Mouse (Mus musculus) MEL (cell line): ENCODE results near the gene Lsm11. TPM values are rescaled to one million over a fixed set of nuclear protein-coding genes. Genes with fewer than 3 reads are reported as not detected.
A peak's percentile ranks its signal among the peaks of the same experiment; 100 is the strongest.

Source experiments
- DNase-seq: peaks from one replicate; pipeline ENCODE4 v3.0.0; 2011; ENCODE audit warnings: low read depth, low spot score
- H3K27ac ChIP-seq: 2 replicates; pipeline ENCODE4 v1.5.1; 2012; ENCODE audit warnings: low read depth, mild to moderate bottlenecking, control low read depth, low read length, moderate library complexity; ENCODE audit not compliant: control insufficient read depth
- H3K27me3 ChIP-seq, 2 experiments: fragments of 150-350 bp in 1 of 2; sonication (generic) in 1 of 2; 2 replicates each; pipeline ENCODE4 v1.6.1; 2012; ENCODE audit warnings: low read length in 2 of 2, mild to moderate bottlenecking in 2 of 2, improper control_type of control experiment in 1 of 2, moderate library complexity in 1 of 2; ENCODE audit not compliant: insufficient read depth in 2 of 2, control insufficient read depth in 1 of 2
- H3K36me3 ChIP-seq, 2 experiments: 2 replicates each; pipeline ENCODE4 v1.6.1; 2012 to 2014; ENCODE audit warnings: low read length in 2 of 2, improper control_type of control experiment in 1 of 2, inconsistent platforms in 1 of 2, mild to moderate bottlenecking in 1 of 2; ENCODE audit not compliant: insufficient read depth in 2 of 2, control insufficient read depth in 1 of 2
- H3K4me1 ChIP-seq, 2 experiments: fragments of 150-350 bp in 1 of 2; sonication (generic) in 1 of 2; 2 replicates each; pipeline ENCODE4 v1.6.1; 2012; ENCODE audit warnings: low read length in 2 of 2, improper control_type of control experiment in 1 of 2, mild to moderate bottlenecking in 1 of 2; ENCODE audit not compliant: insufficient read depth in 2 of 2, control insufficient read depth in 1 of 2
- H3K4me3 ChIP-seq, 2 experiments: fragments of 150-350 bp in 1 of 2; sonication (generic) in 1 of 2; 2 replicates each; pipeline ENCODE4 v1.5.1; 2012; ENCODE audit warnings: low read depth in 2 of 2, low read length in 2 of 2, mild to moderate bottlenecking in 2 of 2, moderate library complexity in 2 of 2, control low read depth in 1 of 2, improper control_type of control experiment in 1 of 2; ENCODE audit not compliant: control insufficient read depth in 1 of 2, insufficient read depth in 1 of 2
- H3K79me2 ChIP-seq: 2 replicates; pipeline ENCODE4 v1.6.1; 2012; ENCODE audit warnings: mild to moderate bottlenecking, low read length, moderate library complexity; ENCODE audit not compliant: control insufficient read depth, poor library complexity, insufficient read depth
- H3K9ac ChIP-seq: 2 replicates; pipeline ENCODE4 v1.6.1; 2012; ENCODE audit warnings: low read depth, mild to moderate bottlenecking, control low read depth, low read length, moderate library complexity; ENCODE audit not compliant: control insufficient read depth, poor library complexity, severe bottlenecking
- H3K9me3 ChIP-seq: fragments of 150-350 bp; sonication (generic); replicated peaks from 2 replicates; pipeline ENCODE4 v1.6.1; 2012; ENCODE audit warnings: mild to moderate bottlenecking, low read length, improper control_type of control experiment, moderate library complexity; ENCODE audit not compliant: insufficient read depth
- CTCF ChIP-seq, 3 experiments: IDR thresholded peaks in 2 of 3; conservative IDR thresholded peaks in 1 of 3; 2 replicates each; pipeline ENCODE4 v1.5.1; 2011 to 2012; ENCODE audit warnings: low read length in 3 of 3, low read depth in 2 of 3, mild to moderate bottlenecking in 2 of 3, improper control_type of control experiment in 1 of 3, inconsistent platforms in 1 of 3, mixed read lengths in 1 of 3, moderate library complexity in 1 of 3; ENCODE audit not compliant: control insufficient read depth in 1 of 3, insufficient read depth in 1 of 3, poor library complexity in 1 of 3, severe bottlenecking in 1 of 3
- ETS1 ChIP-seq: IDR thresholded peaks from 2 replicates; pipeline ENCODE4 v1.6.1; 2012; ENCODE audit warnings: low read depth, mild to moderate bottlenecking, inconsistent platforms, low read length, improper control_type of control experiment, moderate library complexity
- GABPA ChIP-seq: IDR thresholded peaks from 2 replicates; pipeline ENCODE4 v1.6.1; 2012; ENCODE audit warnings: low read depth, mild to moderate bottlenecking, inconsistent platforms, low read length, improper control_type of control experiment, moderate library complexity
- GATA1 ChIP-seq: IDR thresholded peaks from 2 replicates; pipeline ENCODE4 v1.6.1; 2011; ENCODE audit warnings: low read depth, low read length, improper control_type of control experiment
- HCFC1 ChIP-seq: IDR thresholded peaks from 2 replicates; pipeline ENCODE4 v1.6.1; 2012; ENCODE audit warnings: low read depth, mild to moderate bottlenecking, inconsistent platforms, low read length, improper control_type of control experiment, moderate library complexity
- JUND ChIP-seq: IDR thresholded peaks from 2 replicates; pipeline ENCODE4 v1.6.1; 2011; ENCODE audit warnings: low read depth, mild to moderate bottlenecking, improper control_type of control experiment, low read length
- MAFK ChIP-seq: IDR thresholded peaks from 2 replicates; pipeline ENCODE4 v1.6.1; 2011; ENCODE audit warnings: low read depth, mild to moderate bottlenecking, low read length, improper control_type of control experiment, borderline replicate concordance
- NELFE ChIP-seq: IDR thresholded peaks from 2 replicates; pipeline ENCODE4 v1.6.1; 2011; ENCODE audit warnings: low read depth, low read length, improper control_type of control experiment
- NRF1 ChIP-seq: IDR thresholded peaks from 2 replicates; pipeline ENCODE4 v1.6.1; 2014; ENCODE audit warnings: low read depth, mild to moderate bottlenecking, inconsistent platforms, low read length, improper control_type of control experiment, moderate library complexity; ENCODE audit not compliant: poor library complexity, insufficient read depth, severe bottlenecking
- POLR2A ChIP-seq, 2 experiments: IDR thresholded peaks; 2 replicates each; pipeline ENCODE4 v1.6.1; 2011 to 2012; ENCODE audit warnings: low read length in 2 of 2, mild to moderate bottlenecking in 2 of 2, control low read depth in 1 of 2, improper control_type of control experiment in 1 of 2, low read depth in 1 of 2, moderate library complexity in 1 of 2; ENCODE audit not compliant: control insufficient read depth in 1 of 2, insufficient read depth in 1 of 2, poor library complexity in 1 of 2
- POLR2AphosphoS2 ChIP-seq: IDR thresholded peaks from 2 replicates; pipeline ENCODE4 v1.6.1; 2011; ENCODE audit warnings: low read length, improper control_type of control experiment
- POLR2AphosphoS5 ChIP-seq: IDR thresholded peaks from 2 replicates; pipeline ENCODE4 v1.6.1; 2012; ENCODE audit warnings: low read depth, borderline replicate concordance, mild to moderate bottlenecking, inconsistent platforms, low read length, moderate library complexity, mixed read lengths
- RCOR1 ChIP-seq: IDR thresholded peaks from 2 replicates; pipeline ENCODE4 v1.6.1; 2012; ENCODE audit warnings: low read depth, mild to moderate bottlenecking, inconsistent platforms, low read length, improper control_type of control experiment
- SIN3A ChIP-seq: IDR thresholded peaks from 2 replicates; pipeline ENCODE4 v1.6.1; 2012; ENCODE audit warnings: low read length, improper control_type of control experiment, inconsistent platforms
- SMC3 ChIP-seq: IDR thresholded peaks from 2 replicates; pipeline ENCODE4 v1.6.1; 2011; ENCODE audit warnings: low read depth, low read length, improper control_type of control experiment
- TAL1 ChIP-seq: IDR thresholded peaks from 2 replicates; pipeline ENCODE4 v1.6.1; 2012; ENCODE audit warnings: mild to moderate bottlenecking, inconsistent platforms, low read length, moderate library complexity, mixed read lengths
- TBP ChIP-seq: IDR thresholded peaks from 2 replicates; pipeline ENCODE4 v1.8.0; 2011; ENCODE audit warnings: low read depth, low read length, improper control_type of control experiment
- UBTF ChIP-seq: IDR thresholded peaks from 2 replicates; pipeline ENCODE4 v1.6.1; 2012; ENCODE audit warnings: low read depth, mild to moderate bottlenecking, inconsistent platforms, low read length, improper control_type of control experiment, moderate library complexity, borderline replicate concordance; ENCODE audit not compliant: insufficient read depth
- ZC3H11A ChIP-seq: IDR thresholded peaks from 2 replicates; pipeline ENCODE4 v1.6.1; 2012; ENCODE audit warnings: low read depth, mild to moderate bottlenecking, inconsistent platforms, low read length, improper control_type of control experiment
- ZMIZ1 ChIP-seq: IDR thresholded peaks from 2 replicates; pipeline ENCODE4 v1.6.1; 2012; ENCODE audit warnings: low read depth, mild to moderate bottlenecking, inconsistent platforms, low read length, improper control_type of control experiment, moderate library complexity
- polyA plus RNA-seq, 2 experiments: library from polyadenylated mRNA; stranded (reverse) in 1 of 2; unstranded in 1 of 2; fragments of >175 nt in 1 of 2; fragments of >200 nt in 1 of 2; gene quantifications; 2 replicates each; pipeline versions ENCODE4 v1.2.1 to v1.2.4; 2012; ENCODE audit warnings: low replicate concordance in 2 of 2, low read depth in 1 of 2; ENCODE audit not compliant: insufficient read length in 2 of 2, insufficient read depth in 1 of 2, missing spikeins in 1 of 2
- total RNA-seq: library from RNA; depleted of rRNA; stranded (reverse); fragments of 300-350 nt; gene quantifications from 2 replicates; pipeline ENCODE4 v1.2.3, GENCODE M21; 2012

Lsm11 gene
- total and polyA plus RNA-seq, 3 experiments, result 20.2 to 22.8 TPM; not detected in 1

GRCm38 (mm10) chr11:45889981-45890380 lies 54.8 kb downstream of the Lsm11 start:
- H3K9ac ChIP-seq, result no peak overlapping the region
- H3K27ac ChIP-seq, result no peak overlapping the region
- TF ChIP-seq POLR2A (IDR thresholded peaks at IDR 0.05; ENCODE audit: control insufficient read depth in 1 of 2, insufficient read depth in 1 of 2, low read depth in 1 of 2, low read length in 2 of 2, poor library complexity in 1 of 2) (no peak), NRF1 (peak; percentile 36; the same call in 1 of the 2 replicates), GATA1 (peak; percentile 19; the same call in 1 of the 2 replicates)

DNA sequence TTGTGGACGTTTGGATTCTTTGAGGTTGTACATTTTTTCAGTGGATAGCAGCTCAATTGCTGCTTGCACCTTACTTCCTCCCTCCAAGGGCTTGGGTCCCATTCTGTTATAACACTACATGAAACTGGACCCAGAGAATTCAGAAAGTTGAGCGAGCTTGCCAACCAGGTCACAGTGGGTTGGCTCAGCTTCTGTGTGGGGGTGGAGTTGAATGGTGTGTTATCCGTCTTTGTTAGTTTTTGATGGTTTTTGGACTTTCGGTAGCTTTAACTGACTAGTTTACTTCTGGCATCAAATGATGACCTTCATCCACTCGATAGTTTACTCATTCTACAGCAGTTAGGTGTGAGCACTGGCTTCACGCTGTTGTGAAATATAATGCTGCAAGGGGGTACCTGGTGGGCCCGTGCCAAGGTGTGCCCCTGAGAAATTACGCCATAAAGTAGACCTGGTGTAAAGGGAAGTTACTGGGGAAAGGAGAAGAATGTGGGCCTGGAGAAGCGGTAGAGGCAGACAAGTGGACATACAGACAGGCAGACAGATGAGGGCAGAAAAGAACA lies 56.2 kb downstream of the Lsm11 start:
- no peak for TF ChIP-seq HCFC1
- no peak for TF ChIP-seq POLR2AphosphoS5
- no peak for TF ChIP-seq GABPA
- no peak for TF ChIP-seq SIN3A
- no peak for TF ChIP-seq ETS1
- no peak for TF ChIP-seq JUND
- no peak for TF ChIP-seq POLR2AphosphoS2
- TF ChIP-seq TBP, result no peak
- no peak for TF ChIP-seq RCOR1
- TF ChIP-seq NELFE, result no peak
- no peak for TF ChIP-seq CTCF (IDR thresholded peaks at IDR 0.05 in 2 of 3, conservative IDR thresholded peaks at IDR 0.05 in 1 of 3; ENCODE audit: control insufficient read depth in 1 of 3, insufficient read depth in 1 of 3, low read depth in 2 of 3, low read length in 3 of 3, poor library complexity in 1 of 3, severe bottlenecking in 1 of 3)
- TF ChIP-seq, all 39 proteins: peak for 0
- Histone ChIP-seq H3K4me1 (peaks cover 1% of the 10 kb centered on the region in 2 experiments), H3K79me2 (no peaks in the 10 kb centered on the region), H3K9ac (no peak overlapping the region), H3K27ac (no peak overlapping the region), H3K27me3 (no peaks in the 10 kb centered on the region), H3K9me3 (no peaks in the 10 kb centered on the region), H3K4me3 (no peak overlapping the region), H3K36me3 (peaks cover 4 to 63% of the 10 kb centered on the region in 2 experiments)
- DNase-seq, result no peak

More at GRCm38 (mm10) chr11:45889981-45890380, 54.8 kb downstream of the Lsm11 start:
- H3K79me2 ChIP-seq, result no peaks in the 10 kb centered on the region; the same call in 1 of the 2 replicates
- peaks cover 0 to 66% of the 10 kb centered on the region in 2 experiments; a peak in 3 of 4 replicates for H3K36me3 ChIP-seq
- H3K9me3 ChIP-seq, result no peaks in the 10 kb centered on the region
- H3K4me3 ChIP-seq, result no peak overlapping the region
- H3K4me1 ChIP-seq, result no peaks in the 10 kb centered on the region; a peak in 1 of 4 replicates
- peak; percentile 63 for DNase-seq
- H3K27me3 ChIP-seq, result no peaks in the 10 kb centered on the region

- H3K9me3 ChIP-seq, result no peaks in the 10 kb centered on the region
- no peaks in the 10 kb centered on the region for H3K27me3 ChIP-seq
- H3K9ac ChIP-seq, result no peak overlapping the region
- peaks cover 21 to 55% of the 10 kb centered on the region in 2 experiments for H3K36me3 ChIP-seq
- DNase-seq, result no peak
- H3K4me1 ChIP-seq, result peaks cover 12 to 21% of the 10 kb centered on the region in 2 experiments
- H3K4me3 ChIP-seq, result no peak overlapping the region
- H3K79me2 ChIP-seq, result peaks cover 11% of the 10 kb centered on the region
- TF ChIP-seq ZMIZ1 (no peak), MAFK (no peak), ZC3H11A (no peak), NRF1 (no peak), TAL1 (no peak), SMC3 (no peak), HCFC1 (no peak), UBTF (no peak)
- no peak overlapping the region for H3K27ac ChIP-seq
Observed at GRCm38 (mm10) chr11:45886596-45886995, 58.1 kb downstream of the Lsm11 start.
